ENCODE assay signal across 18 mouse cellular contexts in genomic region chr17:67764167-67764871, GRCm38 (mm10).
DNase-seq lines count a peak whose midpoint lies in the region; ATAC-seq and TF ChIP-seq lines count a peak whose summit lies in the region.
"Had no signal": no experiment of that assay in that cellular context is flagged by ENCODE, and none has a peak within 500 bp of the region (broad histone marks: within the 10 kb centered on the region; RNA-seq: fewer than 3 reads in every experiment).

No protein-coding gene starts in this region.

- H3K27ac ChIP-seq in heart, embryonic 11.5 days (ENCODE audit: low read depth, low read length), result no peak overlapping the region
- H3K27ac ChIP-seq in forebrain, embryonic 15.5 days (replicated peaks), result no peak overlapping the region
- H3K27ac ChIP-seq in midbrain, postnatal 0 days (ENCODE audit: low read depth, low read length), result no peak overlapping the region
- H3K27ac ChIP-seq: heart, embryonic 13.5 days; limb, embryonic 13.5 days; liver, embryonic 13.5 days had no signal

- peak; percentile 78 for DNase-seq in heart, adult 11 months
- DNase-seq in R1 (ENCODE audit: low read depth, low spot score), result peak; percentile 30
- peak; percentile 54 for DNase-seq in midbrain, postnatal 0 days (ENCODE audit: low spot score)
- no peak for DNase-seq in kidney, adult 9 months
- no peak for DNase-seq in spleen, postnatal 36 days (ENCODE audit: low spot score in 2 of 2)
- DNase-seq: adrenal gland, postnatal 36 days; cerebellum, adult 2 months; cerebellum, postnatal 36 days; kidney, postnatal 4 days; liver, embryonic 13.5 days; lung, embryonic 14.5 days; lung, postnatal 36 days; thymus, postnatal 36 days had no signal

- no peaks in the 10 kb centered on the region for H3K27me3 ChIP-seq in heart, embryonic 11.5 days (ENCODE audit: control insufficient read depth, insufficient read depth, low read length)
- H3K27me3 ChIP-seq in forebrain, embryonic 15.5 days, result no peaks in the 10 kb centered on the region
- no peaks in the 10 kb centered on the region for H3K27me3 ChIP-seq in midbrain, postnatal 0 days (ENCODE audit: insufficient read depth, low read length)
- H3K27me3 ChIP-seq: CH12.LX; heart, embryonic 13.5 days; limb, embryonic 13.5 days; liver, embryonic 13.5 days had no signal

- H3K4me2 ChIP-seq in heart, embryonic 11.5 days, result no peak overlapping the region
- H3K4me2 ChIP-seq in forebrain, embryonic 15.5 days (replicated peaks), result no peak overlapping the region
- no peak overlapping the region for H3K4me2 ChIP-seq in midbrain, postnatal 0 days (ENCODE audit: low read depth, low read length, poor library complexity, severe bottlenecking)
- H3K4me2 ChIP-seq: heart, embryonic 13.5 days; limb, embryonic 13.5 days; liver, embryonic 13.5 days; lung, embryonic 14.5 days had no signal

- no peaks in the 10 kb centered on the region for H3K36me3 ChIP-seq in heart, embryonic 11.5 days (ENCODE audit: control insufficient read depth, insufficient read depth, low read length)
- H3K36me3 ChIP-seq in forebrain, embryonic 15.5 days, result no peaks in the 10 kb centered on the region
- H3K36me3 ChIP-seq in midbrain, postnatal 0 days (ENCODE audit: insufficient read depth, low read length), result no peaks in the 10 kb centered on the region
- H3K36me3 ChIP-seq: heart, embryonic 13.5 days; limb, embryonic 13.5 days; liver, embryonic 13.5 days had no signal

- no peak overlapping the region for H3K4me3 ChIP-seq in heart, embryonic 11.5 days (ENCODE audit: low read depth, low read length)
- H3K4me3 ChIP-seq in forebrain, embryonic 15.5 days, result no peak overlapping the region
- H3K4me3 ChIP-seq in midbrain, postnatal 0 days (ENCODE audit: low read depth, low read length), result no peak overlapping the region
- H3K4me3 ChIP-seq: heart, embryonic 13.5 days; limb, embryonic 13.5 days; liver, embryonic 13.5 days had no signal

- no peak for ATAC-seq in heart, embryonic 11.5 days (replicated peaks; ENCODE audit: insufficient number of reproducible peaks, low FRiP score, low TSS enrichment)
- ATAC-seq in forebrain, embryonic 15.5 days (replicated peaks), result 0 out of 2 replicates have a peak, but pooled peaks have one; percentile 32
- ATAC-seq in midbrain, postnatal 0 days (ENCODE audit: low FRiP score), result peak; percentile 44; the same call in 1 of the 2 replicates

- TF ChIP-seq CTCF in midbrain, postnatal 0 days (IDR thresholded peaks at IDR 0.05), result no peak

- no peak overlapping the region for H3K9ac ChIP-seq in heart, embryonic 11.5 days (ENCODE audit: low read depth, low read length)
- no peak overlapping the region for H3K9ac ChIP-seq in forebrain, embryonic 15.5 days (replicated peaks)
- no peak overlapping the region for H3K9ac ChIP-seq in midbrain, postnatal 0 days (replicated peaks; ENCODE audit: low read length, poor library complexity, severe bottlenecking)
- H3K9ac ChIP-seq: heart, embryonic 13.5 days; limb, embryonic 13.5 days; liver, embryonic 13.5 days; lung, embryonic 14.5 days had no signal

- no peaks in the 10 kb centered on the region for H3K4me1 ChIP-seq in heart, embryonic 11.5 days (ENCODE audit: control insufficient read depth, insufficient read depth, low read length)
- H3K4me1 ChIP-seq in forebrain, embryonic 15.5 days, result no peaks in the 10 kb centered on the region
- no peaks in the 10 kb centered on the region for H3K4me1 ChIP-seq in midbrain, postnatal 0 days (ENCODE audit: insufficient read depth, low read length)
- H3K4me1 ChIP-seq: limb, embryonic 13.5 days; liver, embryonic 13.5 days had no signal

- WGBS in heart, embryonic 11.5 days (ENCODE audit: insufficient replicate concordance), result 87% methylated on average over 9 of the region's 9 CpGs
- 77% methylated on average over 9 of the region's 9 CpGs for WGBS in forebrain, embryonic 15.5 days
- WGBS in midbrain, postnatal 0 days, result 62% methylated on average over 9 of the region's 9 CpGs

- H3K9me3 ChIP-seq in heart, embryonic 11.5 days (replicated peaks; ENCODE audit: control insufficient read depth, low read length), result no peaks in the 10 kb centered on the region
- no peaks in the 10 kb centered on the region for H3K9me3 ChIP-seq in forebrain, embryonic 15.5 days
- H3K9me3 ChIP-seq in midbrain, postnatal 0 days (ENCODE audit: low read length), result no peaks in the 10 kb centered on the region
- H3K9me3 ChIP-seq: heart, embryonic 13.5 days; limb, embryonic 13.5 days; liver, embryonic 13.5 days had no signal

Comparison
In these comparisons a context has a peak if more than half of its experiments do, and no peak if none do; other contexts are left out.
1. DNase-seq: peak in heart, adult 11 months (single experiment), R1 (single experiment) and midbrain, postnatal 0 days (single experiment); none in kidney, adult 9 months (single experiment) and spleen, postnatal 36 days (0 of 2).